Mouse (Mus musculus) embryo, embryonic 11 days (tissue): ENCODE measurements at regions not wholly inside any gene's neighbourhood (a gene's known extent, or its start where the extent isn't known, plus 50 kb on each side); places are given as distances from the start of the nearest gene placed in this dataset.
A peak's percentile ranks its signal among the peaks of the same experiment; 100 is the strongest.

Source experiments
- DNase-seq: peaks from one replicate; pipeline ENCODE4 v3.0.0-alpha.2; 2015

GRCm38 (mm10) chr11:7010858-7011257 lies 52.4 kb upstream of the Adcy1 start:
- no peak for DNase-seq

GRCm38 (mm10) chr11:6999329-6999728 lies 64.0 kb upstream of the Adcy1 start:
- no peak for DNase-seq

GRCm38 (mm10) chr11:6998810-6999209 lies 64.5 kb upstream of the Adcy1 start:
- DNase-seq: no peak

GRCm38 (mm10) chr11:6997508-6997907 lies 65.8 kb upstream of the Adcy1 start:
- no peak for DNase-seq

GRCm38 (mm10) chr11:6993731-6994130 lies 69.6 kb upstream of the Adcy1 start:
- no peak for DNase-seq

- no peak for DNase-seq
Measured at GRCm38 (mm10) chr11:6991626-6992025, 71.7 kb upstream of the Adcy1 start.

GRCm38 (mm10) chr11:6990711-6991110 lies 72.6 kb upstream of the Adcy1 start:
- no peak for DNase-seq

GRCm38 (mm10) chr11:6988884-6989824 lies 74.1 kb upstream of the Adcy1 start:
- no peak for DNase-seq

- DNase-seq: no peak
Measured at GRCm38 (mm10) chr11:6987995-6988394, 75.3 kb upstream of the Adcy1 start.

GRCm38 (mm10) chr11:6987105-6987504 lies 76.2 kb upstream of the Adcy1 start:
- DNase-seq: no peak

GRCm38 (mm10) chr11:6982076-6982475 lies 81.2 kb upstream of the Adcy1 start:
- DNase-seq: no peak

- DNase-seq: no peak
Measured at GRCm38 (mm10) chr11:6979656-6980055, 83.6 kb upstream of the Adcy1 start.

GRCm38 (mm10) chr11:6969196-6969595 lies 94.1 kb upstream of the Adcy1 start:
- no peak for DNase-seq

GRCm38 (mm10) chr11:6966968-6967367 lies 96.3 kb upstream of the Adcy1 start:
- no peak for DNase-seq

- DNase-seq: no peak
Measured at GRCm38 (mm10) chr11:6964524-6964923, 98.8 kb upstream of the Adcy1 start.

- DNase-seq: no peak
Measured at GRCm38 (mm10) chr11:6963600-6963999, 99.7 kb upstream of the Adcy1 start.

- DNase-seq: no peak
Measured at GRCm38 (mm10) chr11:6962786-6963575, 100.3 kb upstream of the Adcy1 start.

GRCm38 (mm10) chr11:6962322-6962721 lies 101.0 kb upstream of the Adcy1 start:
- no peak for DNase-seq

GRCm38 (mm10) chr11:6952787-6953186 lies 110.5 kb upstream of the Adcy1 start:
- no peak for DNase-seq

GRCm38 (mm10) chr11:6951361-6951760 lies 111.9 kb upstream of the Adcy1 start:
- DNase-seq: no peak

GRCm38 (mm10) chr11:6949051-6949450 lies 111.6 kb upstream of the Gm11983 start:
- no peak for DNase-seq

- no peak for DNase-seq
Measured at GRCm38 (mm10) chr11:6934157-6934556, 96.7 kb upstream of the Gm11983 start.

- peak; percentile 17 for DNase-seq
Measured at GRCm38 (mm10) chr11:6926036-6926435, 88.6 kb upstream of the Gm11983 start.

GRCm38 (mm10) chr11:6924476-6924875 lies 87.0 kb upstream of the Gm11983 start:
- DNase-seq: no peak
